In genomic region chr2:58489275-58489674, GRCm38 (mm10) we compare ENCODE assay signal across 12 mouse cellular contexts. TPM values are rescaled to one million over a fixed set of nuclear protein-coding genes. Genes with fewer than 3 reads are reported as not detected.
DNase-seq lines count a peak whose midpoint lies in the region; TF ChIP-seq lines count a peak whose summit lies in the region.
"Had no signal": no experiment of that assay in that cellular context is flagged by ENCODE, and none has a peak within 500 bp of the region (broad histone marks: within the 10 kb centered on the region; RNA-seq: fewer than 3 reads in every experiment).

No protein-coding gene starts in this region.

- no peak for TF ChIP-seq POLR2A in myocyte (IDR thresholded peaks at IDR 0.05; ENCODE audit: insufficient read length, low read depth)

- no peaks in the 10 kb centered on the region for H3K27me3 ChIP-seq in myocyte (ENCODE audit: control insufficient read depth, insufficient read depth, insufficient read length)
- H3K27me3 ChIP-seq: hindbrain, embryonic 12.5 days had no signal

- intact Hi-C loops in gastrocnemius, postnatal 36 days (cut with DNase I), result loop anchor here (2.0 to 5.0 kb wide), 2 partner anchors 43 to 78 kb away; partner anchors contain the start of genes Acvr1 and Upp2
- intact Hi-C loops in heart, postnatal 36 days (cut with DNase I), result loop anchor here (2.0 kb wide), 1 partner anchor 78 kb away; the partner anchor contains the start of genes Acvr1 and Upp2

- H3K79me2 ChIP-seq in myocyte (ENCODE audit: control insufficient read depth, insufficient read depth), result peaks cover 87% of the 10 kb centered on the region

- H3K4me2 ChIP-seq in myocyte (ENCODE audit: low read depth), result no peak overlapping the region
- H3K4me2 ChIP-seq: hindbrain, embryonic 12.5 days; midbrain, embryonic 11.5 days had no signal

- no peak overlapping the region for H3ac ChIP-seq in myocyte (ENCODE audit: control insufficient read depth, insufficient read length)

- no peaks in the 10 kb centered on the region for H3K36me3 ChIP-seq in myocyte (ENCODE audit: control insufficient read depth, insufficient read depth)
- H3K36me3 ChIP-seq: hindbrain, embryonic 12.5 days had no signal

- no peak overlapping the region for H3K4me3 ChIP-seq in myocyte
- H3K4me3 ChIP-seq: erythroblast, embryonic 14.5 days; hindbrain, embryonic 12.5 days had no signal

- DNase-seq in kidney, adult 18-20 months, result peak; percentile 37
- DNase-seq in kidney, postnatal 4 days, result no peak
- peak; percentile 59 to 60 for DNase-seq in gastrocnemius, postnatal 36 days
- peak; percentile 42 to 46 for DNase-seq in heart, postnatal 36 days
- DNase-seq in urinary bladder, postnatal 25 days (ENCODE audit: low spot score), result no peak
- DNase-seq in B cell, adult 2 months, result no peak
- DNase-seq in retina, postnatal 1 day, result no peak

TF ChIP-seq in myocyte, 11 proteins besides CTCF, POLR2A, EP300 and RAD21:
- TF ChIP-seq USF1 (IDR thresholded peaks at IDR 0.05; ENCODE audit: low read depth), result no peak
- TF ChIP-seq MYOG (IDR thresholded peaks at IDR 0.05; ENCODE audit: control insufficient read depth in 1 of 3, insufficient read depth in 1 of 3, insufficient read length in 2 of 3, low read depth in 2 of 3), result peak; percentile 66 to 89 (median 79)
- no peak for TF ChIP-seq POLR2AphosphoS2 (IDR thresholded peaks at IDR 0.05; ENCODE audit: insufficient read length, low read depth)
- TF ChIP-seq MYOD1 (IDR thresholded peaks at IDR 0.05; ENCODE audit: control insufficient read depth in 1 of 3, insufficient read length in 2 of 3, low read depth in 2 of 3), result peak in 2 of 3 experiments; percentile 68 to 88
- no peak for TF ChIP-seq REST (IDR thresholded peaks at IDR 0.05; ENCODE audit: insufficient read depth, insufficient read length)

RNA-seq across cellular contexts. Expression of gene Gm17409, which starts 19.4 kb away (rescaled TPM):
- not detected for total RNA-seq in gastrocnemius, postnatal 36 days (2021)
- total RNA-seq in heart, postnatal 36 days (2021), result not detected
- not detected for polyA plus RNA-seq in myocyte (2012; fragmentation: generic; extraction: Trizol)
- polyA plus RNA-seq: erythroblast, embryonic 14.5 days; hindbrain, embryonic 12.5 days; limb, embryonic 11.5 days; midbrain, embryonic 11.5 days had no signal

Comparison
In these comparisons a context has a peak if more than half of its experiments do, and no peak if none do; other contexts are left out.
1. DNase-seq: peak in kidney, adult 18-20 months (single experiment), gastrocnemius, postnatal 36 days (2 of 2) and heart, postnatal 36 days (2 of 2); none in kidney, postnatal 4 days (0 of 2), urinary bladder, postnatal 25 days (single experiment), B cell, adult 2 months (0 of 2) and retina, postnatal 1 day (single experiment).